Mouse (Mus musculus) lung, adult 2 months (tissue): ENCODE measurements around the gene Slc2a9.

Source experiments
- CTCF ChIP-seq: fragments of 200-500 bp; IDR thresholded peaks from 2 replicates; pipeline ENCODE4 v1.5.1; 2011; ENCODE audit warnings: mild to moderate bottlenecking, low read length, control low read depth; ENCODE audit not compliant: insufficient read depth
- POLR2A ChIP-seq: fragments of 200-500 bp; IDR thresholded peaks from 2 replicates; pipeline ENCODE4 v1.6.1; 2011; ENCODE audit warnings: low read depth, mild to moderate bottlenecking, control low read depth, low read length, borderline replicate concordance; ENCODE audit errors: extremely low read depth

DNA sequence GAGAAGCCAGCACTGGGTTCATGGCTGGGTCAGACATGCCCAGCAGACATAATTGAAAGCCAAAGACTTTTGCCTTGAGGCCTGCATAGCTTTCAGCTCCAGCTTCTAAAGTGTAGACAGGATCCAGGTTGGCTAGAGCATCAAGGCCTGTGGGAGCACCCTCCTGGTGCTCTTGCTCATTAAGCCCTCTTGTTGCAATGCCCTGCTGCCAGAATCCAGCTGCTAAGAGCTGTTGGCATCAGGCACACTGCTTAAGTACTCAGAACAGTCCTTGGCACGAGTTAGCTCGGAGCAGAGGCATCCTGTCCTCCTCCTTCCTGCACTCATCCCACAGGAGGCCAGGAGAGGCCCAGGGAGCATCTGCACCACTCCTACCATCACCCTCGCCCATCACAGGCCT lies 68.1 kb downstream of the Slc2a9 start:
- no peak for TF ChIP-seq POLR2A
- no peak for TF ChIP-seq CTCF
